Mouse (Mus musculus): ENCODE data around the gene Pcif1.

- TF ChIP-seq CTCF (conservative IDR thresholded peaks at IDR 0.05; ENCODE audit: insufficient read depth, insufficient read length, low read depth, low read length) (no peak), POLR2A (IDR thresholded peaks at IDR 0.05; ENCODE audit: low read depth, low read length) (no peak)
Measured at GRCm38 (mm10) chr2:164859640-164860432, 19.3 kb upstream of the Pcif1 start.

Measured in kidney, adult 2 months (tissue).